Mouse (Mus musculus): ENCODE results near the gene C1qb. TPM values are rescaled to one million over a fixed set of nuclear protein-coding genes. Genes with fewer than 3 reads are reported as not detected.

Gene C1qb
- polyA plus RNA-seq, 1 experiment from 2014 or later = 17.0 TPM

- H3K9me3 ChIP-seq (replicated peaks; ENCODE audit: control insufficient read depth, low read length) = no peaks in the 10 kb centered on the region
- WGBS (ENCODE audit: insufficient replicate concordance) = 70% methylated on average over 20 of the region's 20 CpGs
- no peak overlapping the region for H3K27ac ChIP-seq (ENCODE audit: low read depth, low read length)
- H3K36me3 ChIP-seq (ENCODE audit: control insufficient read depth, insufficient read depth, low read length) = no peaks in the 10 kb centered on the region
- no peaks in the 10 kb centered on the region for H3K4me1 ChIP-seq (ENCODE audit: control insufficient read depth, insufficient read depth, low read length)
- no peak overlapping the region for H3K4me3 ChIP-seq (ENCODE audit: low read depth, low read length)
- no peak overlapping the region for H3K4me2 ChIP-seq
- ATAC-seq (replicated peaks; ENCODE audit: insufficient number of reproducible peaks, low FRiP score, low TSS enrichment) = no peak
- peaks cover 58% of the 10 kb centered on the region for H3K27me3 ChIP-seq (ENCODE audit: control insufficient read depth, insufficient read depth, low read length)
- H3K9ac ChIP-seq (ENCODE audit: low read depth, low read length) = no peak overlapping the region
Observed at GRCm38 (mm10) chr4:136916359-136917164, 30.6 kb upstream of the C1qb start.

DNA sequence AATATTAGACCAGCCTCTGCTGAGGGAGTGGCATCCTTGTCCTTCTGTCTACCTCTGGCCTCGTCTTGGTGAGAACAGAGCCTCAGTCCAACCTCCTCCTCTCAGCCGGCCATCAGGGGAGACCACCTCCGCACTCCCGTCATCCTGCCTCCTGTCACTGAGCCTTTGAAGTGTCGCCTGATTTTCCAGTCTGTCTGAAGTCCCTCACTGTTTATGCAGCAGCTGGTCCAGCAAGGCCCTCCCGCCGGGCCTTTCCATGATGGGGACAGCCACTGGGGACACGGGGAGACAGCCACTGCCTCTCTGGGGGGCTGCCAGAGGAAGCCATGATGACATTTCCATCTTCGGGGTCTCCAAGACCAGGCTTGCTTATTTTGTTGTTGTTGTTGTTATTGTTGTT is 26.9 kb upstream of the C1qb start:
- H3K4me1 ChIP-seq (ENCODE audit: control insufficient read depth, insufficient read depth, low read length) = no peaks in the 10 kb centered on the region
- no peaks in the 10 kb centered on the region for H3K9me3 ChIP-seq (replicated peaks; ENCODE audit: control insufficient read depth, low read length)
- H3K27ac ChIP-seq (ENCODE audit: low read depth, low read length) = no peak overlapping the region
- WGBS (ENCODE audit: insufficient replicate concordance) = 14% methylated on average over 9 of the region's 9 CpGs
- H3K9ac ChIP-seq (ENCODE audit: low read depth, low read length) = no peak overlapping the region
- no peak for ATAC-seq (replicated peaks; ENCODE audit: insufficient number of reproducible peaks, low FRiP score, low TSS enrichment)
- peaks cover 61% of the 10 kb centered on the region for H3K27me3 ChIP-seq (ENCODE audit: control insufficient read depth, insufficient read depth, low read length)
- H3K4me3 ChIP-seq (ENCODE audit: low read depth, low read length) = no peak overlapping the region
- no peaks in the 10 kb centered on the region for H3K36me3 ChIP-seq (ENCODE audit: control insufficient read depth, insufficient read depth, low read length)
- no peak overlapping the region for H3K4me2 ChIP-seq

- Histone ChIP-seq H3K4me2 (no peak overlapping the region), H3K4me3 (ENCODE audit: low read depth, low read length) (no peak overlapping the region), H3K9me3 (replicated peaks; ENCODE audit: control insufficient read depth, low read length) (no peaks in the 10 kb centered on the region), H3K27ac (ENCODE audit: low read depth, low read length) (no peak overlapping the region), H3K27me3 (ENCODE audit: control insufficient read depth, insufficient read depth, low read length) (peaks cover 63% of the 10 kb centered on the region), H3K9ac (ENCODE audit: low read depth, low read length) (no peak overlapping the region), H3K36me3 (ENCODE audit: control insufficient read depth, insufficient read depth, low read length) (no peaks in the 10 kb centered on the region), H3K4me1 (ENCODE audit: control insufficient read depth, insufficient read depth, low read length) (no peaks in the 10 kb centered on the region)
- 41% methylated on average over 9 of the region's 9 CpGs for WGBS (ENCODE audit: insufficient replicate concordance)
- no peak for ATAC-seq (replicated peaks; ENCODE audit: insufficient number of reproducible peaks, low FRiP score, low TSS enrichment)
Observed at GRCm38 (mm10) chr4:136911804-136912203, 25.8 kb upstream of the C1qb start.

DNA sequence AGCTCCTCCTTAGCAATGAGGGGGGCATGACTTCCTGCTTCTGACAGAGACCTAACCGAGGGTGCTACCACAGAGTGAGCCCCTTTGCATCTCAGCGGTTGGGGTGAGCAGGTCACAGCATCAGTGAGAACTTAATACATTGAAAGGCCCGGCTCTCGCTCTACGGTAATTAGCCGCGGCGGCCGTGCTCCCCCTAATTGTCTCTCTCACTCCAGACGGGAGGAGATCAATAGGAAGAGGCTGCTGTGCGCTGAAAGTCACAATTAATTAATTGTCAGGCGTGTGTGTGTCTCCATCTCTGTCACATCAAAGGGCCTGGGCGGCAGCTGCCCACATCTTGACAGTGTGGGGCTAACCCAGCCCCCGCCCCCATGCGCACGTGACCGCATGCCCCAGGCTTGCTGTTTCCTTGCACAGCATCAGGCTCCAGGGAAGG is 25.2 kb upstream of the C1qb start:
- Histone ChIP-seq H3K4me1 (ENCODE audit: control insufficient read depth, insufficient read depth, low read length) (no peaks in the 10 kb centered on the region), H3K4me2 (no peak overlapping the region), H3K4me3 (ENCODE audit: low read depth, low read length) (no peak overlapping the region), H3K27me3 (ENCODE audit: control insufficient read depth, insufficient read depth, low read length) (peaks cover 67% of the 10 kb centered on the region), H3K9me3 (replicated peaks; ENCODE audit: control insufficient read depth, low read length) (no peaks in the 10 kb centered on the region), H3K36me3 (ENCODE audit: control insufficient read depth, insufficient read depth, low read length) (no peaks in the 10 kb centered on the region), H3K9ac (ENCODE audit: low read depth, low read length) (no peak overlapping the region), H3K27ac (ENCODE audit: low read depth, low read length) (no peak overlapping the region)
- WGBS (ENCODE audit: insufficient replicate concordance) = 11% methylated on average over 17 of the region's 17 CpGs
- ATAC-seq (replicated peaks; ENCODE audit: insufficient number of reproducible peaks, low FRiP score, low TSS enrichment) = no peak

DNA sequence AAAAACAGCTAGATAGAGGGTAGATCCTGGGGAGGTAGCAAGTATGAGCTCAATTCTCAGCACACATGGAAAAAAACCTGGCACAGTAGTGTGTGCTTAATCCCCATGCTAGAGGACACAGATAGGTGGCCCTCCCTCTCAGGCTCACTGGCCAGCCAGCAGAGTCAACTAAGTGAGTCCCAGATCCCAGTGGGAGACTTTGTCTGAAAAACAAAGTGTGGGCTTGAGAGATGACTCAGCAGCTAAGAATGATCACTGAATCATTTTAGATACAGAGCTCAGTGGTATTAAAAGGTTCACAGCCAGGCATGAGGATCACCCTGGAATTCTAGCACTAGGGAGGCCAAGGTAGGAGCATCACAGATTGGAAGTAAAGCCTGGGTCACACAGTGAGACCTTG is 21.8 kb upstream of the C1qb start:
- H3K27me3 ChIP-seq (ENCODE audit: control insufficient read depth, insufficient read depth, low read length) = peaks cover 76% of the 10 kb centered on the region
- no peaks in the 10 kb centered on the region for H3K4me1 ChIP-seq (ENCODE audit: control insufficient read depth, insufficient read depth, low read length)
- no peak for ATAC-seq (replicated peaks; ENCODE audit: insufficient number of reproducible peaks, low FRiP score, low TSS enrichment)
- H3K9ac ChIP-seq (ENCODE audit: low read depth, low read length) = no peak overlapping the region
- no peak overlapping the region for H3K27ac ChIP-seq (ENCODE audit: low read depth, low read length)
- H3K9me3 ChIP-seq (replicated peaks; ENCODE audit: control insufficient read depth, low read length) = no peaks in the 10 kb centered on the region
- no peak overlapping the region for H3K4me2 ChIP-seq
- H3K36me3 ChIP-seq (ENCODE audit: control insufficient read depth, insufficient read depth, low read length) = no peaks in the 10 kb centered on the region
- no peak overlapping the region for H3K4me3 ChIP-seq (ENCODE audit: low read depth, low read length)

DNA sequence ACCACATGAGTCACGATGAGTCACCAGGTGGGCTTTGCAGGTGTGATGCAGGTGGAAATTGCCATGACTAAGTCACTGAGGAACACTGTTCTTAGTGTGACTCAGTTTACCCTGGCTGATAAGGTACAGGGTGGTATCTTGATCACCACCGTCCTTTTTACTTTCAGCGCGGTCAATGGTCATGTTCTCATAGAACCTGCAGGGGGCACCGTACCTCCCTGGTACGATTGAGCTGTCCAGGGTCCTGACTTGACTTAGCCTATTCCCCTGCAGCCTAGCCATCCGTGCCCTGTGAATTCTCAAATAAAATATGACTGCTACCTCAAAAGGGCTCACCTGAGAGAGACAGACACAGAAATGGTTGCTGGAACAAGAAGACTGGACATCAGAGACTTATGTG is 21.0 kb upstream of the C1qb start:
- Histone ChIP-seq H3K36me3 (ENCODE audit: control insufficient read depth, insufficient read depth, low read length) (no peaks in the 10 kb centered on the region), H3K9me3 (replicated peaks; ENCODE audit: control insufficient read depth, low read length) (no peaks in the 10 kb centered on the region), H3K27me3 (ENCODE audit: control insufficient read depth, insufficient read depth, low read length) (peaks cover 73% of the 10 kb centered on the region), H3K9ac (ENCODE audit: low read depth, low read length) (no peak overlapping the region), H3K4me3 (ENCODE audit: low read depth, low read length) (no peak overlapping the region), H3K27ac (ENCODE audit: low read depth, low read length) (no peak overlapping the region), H3K4me1 (ENCODE audit: control insufficient read depth, insufficient read depth, low read length) (no peaks in the 10 kb centered on the region), H3K4me2 (no peak overlapping the region)
- no peak for ATAC-seq (replicated peaks; ENCODE audit: insufficient number of reproducible peaks, low FRiP score, low TSS enrichment)
- WGBS (ENCODE audit: insufficient replicate concordance) = 15% methylated on average over 7 of the region's 7 CpGs

- Histone ChIP-seq H3K36me3 (ENCODE audit: control insufficient read depth, insufficient read depth, low read length) (no peaks in the 10 kb centered on the region), H3K27me3 (ENCODE audit: control insufficient read depth, insufficient read depth, low read length) (peaks cover 58% of the 10 kb centered on the region), H3K27ac (ENCODE audit: low read depth, low read length) (no peak overlapping the region), H3K4me3 (ENCODE audit: low read depth, low read length) (no peak overlapping the region), H3K4me1 (ENCODE audit: control insufficient read depth, insufficient read depth, low read length) (no peaks in the 10 kb centered on the region), H3K4me2 (peak overlapping the region; percentile 29), H3K9ac (ENCODE audit: low read depth, low read length) (no peak overlapping the region), H3K9me3 (replicated peaks; ENCODE audit: control insufficient read depth, low read length) (no peaks in the 10 kb centered on the region)
- WGBS (ENCODE audit: insufficient replicate concordance) = 2% methylated on average over 23 of the region's 23 CpGs
- ATAC-seq (replicated peaks; ENCODE audit: insufficient number of reproducible peaks, low FRiP score, low TSS enrichment) = no peak
Observed at GRCm38 (mm10) chr4:136904767-136905539, 19.0 kb upstream of the C1qb start.

DNA sequence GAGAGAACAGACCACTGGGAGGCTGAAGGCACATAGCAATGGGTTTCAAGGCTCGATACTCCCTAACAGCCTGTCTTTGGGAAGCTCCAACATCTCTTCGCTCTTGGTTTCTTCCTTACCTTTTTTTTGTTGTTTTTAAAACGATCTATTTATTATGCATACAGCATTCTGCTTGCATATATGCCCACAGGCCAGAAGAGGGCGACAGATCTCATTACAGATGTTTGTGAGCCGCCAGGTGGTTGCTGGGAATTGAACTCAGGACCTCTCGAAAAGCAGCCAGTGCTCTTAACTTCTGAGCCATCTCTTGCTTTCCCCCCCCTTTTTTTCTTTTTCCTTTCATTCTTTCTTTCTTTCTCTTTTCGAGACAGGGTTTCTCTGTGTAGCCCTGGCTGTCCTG is 13.2 kb upstream of the C1qb start:
- H3K9ac ChIP-seq (ENCODE audit: low read depth, low read length) = no peak overlapping the region
- WGBS (ENCODE audit: insufficient replicate concordance) = 58% methylated on average over 7 of the region's 7 CpGs
- no peaks in the 10 kb centered on the region for H3K9me3 ChIP-seq (replicated peaks; ENCODE audit: control insufficient read depth, low read length)
- H3K27ac ChIP-seq (ENCODE audit: low read depth, low read length) = no peak overlapping the region
- no peak overlapping the region for H3K4me3 ChIP-seq (ENCODE audit: low read depth, low read length)
- H3K36me3 ChIP-seq (ENCODE audit: control insufficient read depth, insufficient read depth, low read length) = no peaks in the 10 kb centered on the region
- ATAC-seq (replicated peaks; ENCODE audit: insufficient number of reproducible peaks, low FRiP score, low TSS enrichment) = no peak
- no peak overlapping the region for H3K4me2 ChIP-seq
- peaks cover 62% of the 10 kb centered on the region for H3K27me3 ChIP-seq (ENCODE audit: control insufficient read depth, insufficient read depth, low read length)
- no peaks in the 10 kb centered on the region for H3K4me1 ChIP-seq (ENCODE audit: control insufficient read depth, insufficient read depth, low read length)
